Mouse (Mus musculus): Measurements from ENCODE around the gene Sorcs2. TPM values are rescaled to one million over a fixed set of nuclear protein-coding genes. Genes with fewer than 3 reads are reported as not detected.

Sorcs2 gene
- polyA plus RNA-seq, 1 experiment = 2.3 TPM

GRCm38 (mm10) chr5:36144560-36144959 lies 253.4 kb downstream of the Sorcs2 start:
- WGBS = 78% methylated on average over 2 of the region's 2 CpGs
- Histone ChIP-seq H3K27ac (ENCODE audit: insufficient read depth, low read length) (peak overlapping the region; percentile 18; the same call in 1 of the 2 replicates), H3K4me1 (ENCODE audit: control insufficient read depth, insufficient read depth, insufficient read length) (peaks cover 25% of the 10 kb centered on the region; the same call in 1 of the 2 replicates), H3K27me3 (ENCODE audit: control insufficient read depth, insufficient read depth, low read length) (no peaks in the 10 kb centered on the region), H3K36me3 (ENCODE audit: control insufficient read depth, insufficient read depth, low read length) (no peaks in the 10 kb centered on the region), H3K4me3 (ENCODE audit: extremely low read depth, insufficient read depth, insufficient read length) (no peak overlapping the region)
- DNase-seq (ENCODE audit: low read depth in 1 of 2, low spot score in 2 of 2) = peak in 1 of 2 experiments; percentile 18
- TF ChIP-seq CTCF (IDR thresholded peaks at IDR 0.05; ENCODE audit: extremely low read depth, insufficient read depth, insufficient read length, insufficient replicate concordance) (no peak), POLR2A (IDR thresholded peaks at IDR 0.05; ENCODE audit: low read depth, low read length) (no peak)

- TF ChIP-seq CTCF (IDR thresholded peaks at IDR 0.05; ENCODE audit: extremely low read depth, insufficient read depth, insufficient read length, insufficient replicate concordance) = no peak
- no peak for TF ChIP-seq POLR2A (IDR thresholded peaks at IDR 0.05; ENCODE audit: low read depth, low read length)
- DNase-seq (ENCODE audit: low read depth in 1 of 2, low spot score in 2 of 2) = no peak
- no peak overlapping the region for H3K4me3 ChIP-seq (ENCODE audit: extremely low read depth, insufficient read depth, insufficient read length)
- H3K36me3 ChIP-seq (ENCODE audit: control insufficient read depth, insufficient read depth, low read length) = no peaks in the 10 kb centered on the region
- WGBS = 57% methylated on average over 6 of the region's 6 CpGs
- peaks cover 25% of the 10 kb centered on the region; the same call in 1 of the 2 replicates for H3K4me1 ChIP-seq (ENCODE audit: control insufficient read depth, insufficient read depth, insufficient read length)
- H3K27me3 ChIP-seq (ENCODE audit: control insufficient read depth, insufficient read depth, low read length) = no peaks in the 10 kb centered on the region
- H3K27ac ChIP-seq (ENCODE audit: insufficient read depth, low read length) = no peak overlapping the region
Measured at GRCm38 (mm10) chr5:36141676-36142255, 256.2 kb downstream of the Sorcs2 start.

GRCm38 (mm10) chr5:36141112-36141511 lies 256.8 kb downstream of the Sorcs2 start:
- 81% methylated on average over 4 of the region's 4 CpGs for WGBS
- Histone ChIP-seq H3K27ac (ENCODE audit: insufficient read depth, low read length) (no peak overlapping the region), H3K4me1 (ENCODE audit: control insufficient read depth, insufficient read depth, insufficient read length) (peaks cover 21% of the 10 kb centered on the region; the same call in 1 of the 2 replicates), H3K36me3 (ENCODE audit: control insufficient read depth, insufficient read depth, low read length) (no peaks in the 10 kb centered on the region), H3K27me3 (ENCODE audit: control insufficient read depth, insufficient read depth, low read length) (no peaks in the 10 kb centered on the region), H3K4me3 (ENCODE audit: extremely low read depth, insufficient read depth, insufficient read length) (no peak overlapping the region)
- DNase-seq (ENCODE audit: low read depth in 1 of 2, low spot score in 2 of 2) = peak in 1 of 2 experiments; percentile 24
- TF ChIP-seq POLR2A (IDR thresholded peaks at IDR 0.05; ENCODE audit: low read depth, low read length) = no peak
- TF ChIP-seq CTCF (IDR thresholded peaks at IDR 0.05; ENCODE audit: extremely low read depth, insufficient read depth, insufficient read length, insufficient replicate concordance) = peak; percentile 13; the same call in 1 of the 2 replicates

GRCm38 (mm10) chr5:36139766-36140165 lies 258.2 kb downstream of the Sorcs2 start:
- H3K27me3 ChIP-seq (ENCODE audit: control insufficient read depth, insufficient read depth, low read length) = no peaks in the 10 kb centered on the region
- H3K36me3 ChIP-seq (ENCODE audit: control insufficient read depth, insufficient read depth, low read length) = no peaks in the 10 kb centered on the region
- H3K4me1 ChIP-seq (ENCODE audit: control insufficient read depth, insufficient read depth, insufficient read length) = peaks cover 17% of the 10 kb centered on the region; the same call in 1 of the 2 replicates
- TF ChIP-seq POLR2A (IDR thresholded peaks at IDR 0.05; ENCODE audit: low read depth, low read length) (no peak), CTCF (IDR thresholded peaks at IDR 0.05; ENCODE audit: extremely low read depth, insufficient read depth, insufficient read length, insufficient replicate concordance) (no peak)
- H3K4me3 ChIP-seq (ENCODE audit: extremely low read depth, insufficient read depth, insufficient read length) = no peak overlapping the region
- DNase-seq (ENCODE audit: low read depth in 1 of 2, low spot score in 2 of 2) = no peak
- WGBS = 79% methylated on average over 6 of the region's 6 CpGs
- H3K27ac ChIP-seq (ENCODE audit: insufficient read depth, low read length) = no peak overlapping the region

- TF ChIP-seq CTCF (IDR thresholded peaks at IDR 0.05; ENCODE audit: extremely low read depth, insufficient read depth, insufficient read length, insufficient replicate concordance) (no peak), POLR2A (IDR thresholded peaks at IDR 0.05; ENCODE audit: low read depth, low read length) (no peak)
- Histone ChIP-seq H3K27ac (ENCODE audit: insufficient read depth, low read length) (no peak overlapping the region), H3K36me3 (ENCODE audit: control insufficient read depth, insufficient read depth, low read length) (no peaks in the 10 kb centered on the region), H3K27me3 (ENCODE audit: control insufficient read depth, insufficient read depth, low read length) (no peaks in the 10 kb centered on the region), H3K4me3 (ENCODE audit: extremely low read depth, insufficient read depth, insufficient read length) (no peak overlapping the region), H3K4me1 (ENCODE audit: control insufficient read depth, insufficient read depth, insufficient read length) (peaks cover 3% of the 10 kb centered on the region; the same call in 1 of the 2 replicates)
- no peak for DNase-seq (ENCODE audit: low read depth in 1 of 2, low spot score in 2 of 2)
- WGBS = 83% methylated on average over 3 of the region's 3 CpGs
Measured at GRCm38 (mm10) chr5:36135874-36136542, 261.9 kb downstream of the Sorcs2 start.

GRCm38 (mm10) chr5:36134302-36134701 lies 263.6 kb downstream of the Sorcs2 start:
- Histone ChIP-seq H3K27me3 (ENCODE audit: control insufficient read depth, insufficient read depth, low read length) (no peaks in the 10 kb centered on the region), H3K4me1 (ENCODE audit: control insufficient read depth, insufficient read depth, insufficient read length) (peaks cover 3% of the 10 kb centered on the region; the same call in 1 of the 2 replicates), H3K36me3 (ENCODE audit: control insufficient read depth, insufficient read depth, low read length) (no peaks in the 10 kb centered on the region), H3K4me3 (ENCODE audit: extremely low read depth, insufficient read depth, insufficient read length) (no peak overlapping the region), H3K27ac (ENCODE audit: insufficient read depth, low read length) (no peak overlapping the region)
- no peak for DNase-seq (ENCODE audit: low read depth in 1 of 2, low spot score in 2 of 2)
- TF ChIP-seq POLR2A (IDR thresholded peaks at IDR 0.05; ENCODE audit: low read depth, low read length) (no peak), CTCF (IDR thresholded peaks at IDR 0.05; ENCODE audit: extremely low read depth, insufficient read depth, insufficient read length, insufficient replicate concordance) (no peak)
- WGBS = 85% methylated on average over 6 of the region's 6 CpGs

- TF ChIP-seq POLR2A (IDR thresholded peaks at IDR 0.05; ENCODE audit: low read depth, low read length) = no peak
- TF ChIP-seq CTCF (IDR thresholded peaks at IDR 0.05; ENCODE audit: extremely low read depth, insufficient read depth, insufficient read length, insufficient replicate concordance) = no peak
- Histone ChIP-seq H3K4me1 (ENCODE audit: control insufficient read depth, insufficient read depth, insufficient read length) (peaks cover 3% of the 10 kb centered on the region; the same call in 1 of the 2 replicates), H3K27ac (ENCODE audit: insufficient read depth, low read length) (no peak overlapping the region), H3K36me3 (ENCODE audit: control insufficient read depth, insufficient read depth, low read length) (no peaks in the 10 kb centered on the region), H3K27me3 (ENCODE audit: control insufficient read depth, insufficient read depth, low read length) (no peaks in the 10 kb centered on the region), H3K4me3 (ENCODE audit: extremely low read depth, insufficient read depth, insufficient read length) (no peak overlapping the region)
- 56% methylated on average over 2 of the region's 2 CpGs for WGBS
- no peak for DNase-seq (ENCODE audit: low read depth in 1 of 2, low spot score in 2 of 2)
Measured at GRCm38 (mm10) chr5:36133893-36134292, 264.0 kb downstream of the Sorcs2 start.

Data from spleen, adult 2 months (tissue).